Mouse (Mus musculus): ENCODE results near the gene Thyn1. TPM values are rescaled to one million over a fixed set of nuclear protein-coding genes. Genes with fewer than 3 reads are reported as not detected.

Thyn1 gene
- 10 to 100 TPM; 74.3 to 82.8 TPM for polyA plus RNA-seq (2017; shearing (Covaris generic))

GRCm38 (mm10) chr9:26999461-27000395, at the start of gene Thyn1, which contains the start of gene Acad8:
Gene Thyn1 (plus strand): TSS chr9:26999710.
Gene Acad8 (minus strand): TSS chr9:26999566.

GRCm38 (mm10) chr9:27029828-27030762, 30.6 kb downstream of the Thyn1 start, which contains the start of the genes Vps26b and Ncapd3:
Gene Vps26b (minus strand): TSS chr9:27030065.
Gene Ncapd3 (plus strand): TSS chr9:27030175.

Other genes with a start within 250 kb of the Thyn1 start
- gene Glb1l2, start 193.2 kb upstream of the Thyn1 start, polyA plus RNA-seq (2017; shearing (Covaris generic)), result under 1 TPM; 0.16 to 0.75 TPM
- gene Glb1l3, start 138.8 kb upstream of the Thyn1 start, polyA plus RNA-seq (2017; shearing (Covaris generic)), result 1 to 10 TPM in 1 of 2 experiments, under 1 TPM in 1; 0.16 to 2.1 TPM
- gene Gm1110, start 76.6 kb upstream of the Thyn1 start, polyA plus RNA-seq (2017; shearing (Covaris generic)), result under 1 TPM; 0.25 to 0.34 TPM
- 10 to 100 TPM; 27.7 to 29.2 TPM for gene Acad8, start 144 bp upstream of the Thyn1 start, polyA plus RNA-seq (2017; shearing (Covaris generic))
- gene Vps26b, start 30.4 kb downstream of the Thyn1 start, polyA plus RNA-seq (2017; shearing (Covaris generic)), result 10 to 100 TPM; 53.4 to 68.9 TPM
- gene Ncapd3, start 30.5 kb downstream of the Thyn1 start, polyA plus RNA-seq (2017; shearing (Covaris generic)), result 10 to 100 TPM; 24.6 to 37.3 TPM
- gene Jam3, start 155.7 kb downstream of the Thyn1 start, polyA plus RNA-seq (2017; shearing (Covaris generic)), result 1 to 10 TPM in 1 of 2 experiments, under 1 TPM in 1; 0.34 to 1.5 TPM

All from inflammation-experienced regulatory T-cells (primary cell).